Comparison of ENCODE assay signal across 25 mouse cellular contexts in genomic region chr10:120950121-120950520, GRCm38 (mm10). TPM values are rescaled to one million over a fixed set of nuclear protein-coding genes. Genes with fewer than 3 reads are reported as not detected.
A peak's percentile ranks its signal among the peaks of the same experiment; 100 is the strongest.
DNase-seq lines count a peak whose midpoint lies in the region; ATAC-seq and TF ChIP-seq lines count a peak whose summit lies in the region.
"Had no signal": no experiment of that assay in that cellular context is flagged by ENCODE, and none has a peak within 500 bp of the region (broad histone marks: within the 10 kb centered on the region; RNA-seq: fewer than 3 reads in every experiment).

No protein-coding gene starts in this region.

- no peak overlapping the region for H3K9ac ChIP-seq in forebrain, embryonic 11.5 days (ENCODE audit: low read length)
- no peak overlapping the region for H3K9ac ChIP-seq in kidney, embryonic 16.5 days (replicated peaks; ENCODE audit: low read length)
- H3K9ac ChIP-seq: embryonic facial prominence, embryonic 13.5 days; forebrain, postnatal 0 days; heart, embryonic 15.5 days; limb, embryonic 13.5 days; lung, embryonic 15.5 days; midbrain, embryonic 12.5 days; neural tube, embryonic 13.5 days had no signal

- H3K36me3 ChIP-seq in kidney, adult 2 months (ENCODE audit: control insufficient read depth, insufficient read depth, low read length): no peaks in the 10 kb centered on the region; the same call in 1 of the 2 replicates
- no peaks in the 10 kb centered on the region for H3K36me3 ChIP-seq in forebrain, embryonic 11.5 days (ENCODE audit: control insufficient read depth, insufficient read depth, low read length)
- H3K36me3 ChIP-seq in kidney, embryonic 16.5 days (ENCODE audit: insufficient read depth, low read length): no peaks in the 10 kb centered on the region
- H3K36me3 ChIP-seq: heart, embryonic 15.5 days had no signal

- no peaks in the 10 kb centered on the region for H3K27me3 ChIP-seq in cerebellum, adult 2 months (ENCODE audit: control insufficient read depth, insufficient read depth, low read length)
- no peaks in the 10 kb centered on the region for H3K27me3 ChIP-seq in kidney, adult 2 months (replicated peaks; ENCODE audit: control insufficient read depth, insufficient read depth, low read length)
- no peaks in the 10 kb centered on the region for H3K27me3 ChIP-seq in forebrain, embryonic 11.5 days (ENCODE audit: control insufficient read depth, insufficient read depth, low read length)
- no peaks in the 10 kb centered on the region for H3K27me3 ChIP-seq in kidney, embryonic 16.5 days (ENCODE audit: insufficient read depth, low read length)
- H3K27me3 ChIP-seq: embryonic facial prominence, embryonic 13.5 days; heart, embryonic 15.5 days; limb, embryonic 13.5 days; lung, embryonic 15.5 days; midbrain, embryonic 12.5 days; neural tube, embryonic 13.5 days had no signal

- 4% methylated on average over 3 of the region's 3 CpGs for WGBS in cerebellum, adult 2 months
- 54% methylated on average over 3 of the region's 3 CpGs for WGBS in kidney, adult 2 months
- 29% methylated on average over 3 of the region's 3 CpGs for WGBS in forebrain, embryonic 11.5 days
- 58% methylated on average over 3 of the region's 3 CpGs for WGBS in kidney, embryonic 16.5 days

- TF ChIP-seq CTCF in cerebellum, adult 2 months (IDR thresholded peaks at IDR 0.05; ENCODE audit: borderline replicate concordance, insufficient read depth, low read depth, low read length): no peak; the same call in 1 of the 2 replicates
- TF ChIP-seq CTCF in kidney, adult 2 months (conservative IDR thresholded peaks at IDR 0.05; ENCODE audit: insufficient read depth, insufficient read length, low read depth, low read length): no peak

- peaks cover 12% of the 10 kb centered on the region for H3K4me1 ChIP-seq in cerebellum, adult 2 months (ENCODE audit: control insufficient read depth, insufficient read depth, low read length)
- H3K4me1 ChIP-seq in kidney, adult 2 months (ENCODE audit: control insufficient read depth, insufficient read depth, low read length): no peaks in the 10 kb centered on the region
- H3K4me1 ChIP-seq in forebrain, embryonic 11.5 days (replicated peaks; ENCODE audit: control insufficient read depth, insufficient read depth, low read length): no peaks in the 10 kb centered on the region
- peaks cover 18% of the 10 kb centered on the region for H3K4me1 ChIP-seq in kidney, embryonic 16.5 days (ENCODE audit: insufficient read depth, low read length)

- peak overlapping the region; percentile 37 for H3K4me3 ChIP-seq in cerebellum, adult 2 months (replicated peaks; ENCODE audit: insufficient read depth, low read depth, low read length)
- no peak overlapping the region for H3K4me3 ChIP-seq in kidney, adult 2 months (ENCODE audit: insufficient read depth, low read depth, low read length)
- H3K4me3 ChIP-seq in forebrain, embryonic 11.5 days (ENCODE audit: low read depth, low read length): no peak overlapping the region
- no peak overlapping the region for H3K4me3 ChIP-seq in kidney, embryonic 16.5 days (ENCODE audit: low read length)
- H3K4me3 ChIP-seq: embryonic facial prominence, embryonic 13.5 days; forebrain, embryonic 10.5 days; heart, embryonic 15.5 days; left cerebral cortex, adult 2 months; limb, embryonic 13.5 days; lung, embryonic 15.5 days; midbrain, embryonic 12.5 days; neural tube, embryonic 13.5 days had no signal

- H3K4me2 ChIP-seq in forebrain, embryonic 11.5 days (ENCODE audit: low read depth, low read length, severe bottlenecking): no peak overlapping the region
- no peak overlapping the region for H3K4me2 ChIP-seq in kidney, embryonic 16.5 days (replicated peaks; ENCODE audit: low read depth, low read length)
- H3K4me2 ChIP-seq: embryonic facial prominence, embryonic 13.5 days; heart, embryonic 15.5 days; limb, embryonic 13.5 days; liver, embryonic 11.5 days; lung, embryonic 15.5 days; midbrain, embryonic 12.5 days; neural tube, embryonic 13.5 days had no signal

- DNase-seq in ES-CJ7 (ENCODE audit: low read depth, low spot score) (peak; percentile 44), ZHBTc4 (ENCODE audit: low read depth, low spot score) (peak; percentile 56)
- DNase-seq in cerebellum, adult 2 months: peak; percentile 66 to 81
- DNase-seq in cerebellum, postnatal 25 days: peak; percentile 65 to 77
- DNase-seq in kidney, adult 2 months: no peak
- DNase-seq in forebrain, embryonic 11.5 days (ENCODE audit: low spot score): no peak
- no peak for DNase-seq in gastrocnemius, postnatal 4 days (ENCODE audit: low spot score in 2 of 2)
- DNase-seq: adrenal gland, postnatal 14 days; forebrain, postnatal 0 days; kidney, adult 8-10 months; kidney, postnatal 25 days; lung, postnatal 36 days; thymus, adult 2 months had no signal

- TF ChIP-seq POLR2A in cerebellum, adult 2 months (IDR thresholded peaks at IDR 0.05; ENCODE audit: borderline replicate concordance, insufficient read depth, low read length): no peak
- no peak for TF ChIP-seq POLR2A in kidney, adult 2 months (IDR thresholded peaks at IDR 0.05; ENCODE audit: low read depth, low read length)

- H3K9me3 ChIP-seq in forebrain, embryonic 11.5 days (ENCODE audit: control insufficient read depth, low read length): no peaks in the 10 kb centered on the region
- no peaks in the 10 kb centered on the region for H3K9me3 ChIP-seq in kidney, embryonic 16.5 days (ENCODE audit: low read length)
- H3K9me3 ChIP-seq: embryonic facial prominence, embryonic 13.5 days; forebrain, embryonic 10.5 days; heart, embryonic 15.5 days; limb, embryonic 13.5 days; lung, embryonic 15.5 days; midbrain, embryonic 12.5 days; neural tube, embryonic 13.5 days had no signal

- peak overlapping the region; percentile 29; the same call in 1 of the 2 replicates for H3K27ac ChIP-seq in cerebellum, adult 2 months (ENCODE audit: insufficient read depth, low read length)
- no peak overlapping the region for H3K27ac ChIP-seq in kidney, adult 2 months (ENCODE audit: insufficient read depth, low read depth, low read length)
- H3K27ac ChIP-seq in forebrain, embryonic 11.5 days (ENCODE audit: low read depth, low read length): no peak overlapping the region
- H3K27ac ChIP-seq in kidney, embryonic 16.5 days (ENCODE audit: low read length): no peak overlapping the region
- H3K27ac ChIP-seq: embryonic facial prominence, embryonic 13.5 days; forebrain, embryonic 10.5 days; heart, embryonic 15.5 days; left cerebral cortex, adult 2 months; limb, embryonic 13.5 days; lung, embryonic 15.5 days; midbrain, embryonic 12.5 days; neural tube, embryonic 13.5 days had no signal

- no peak for ATAC-seq in forebrain, embryonic 11.5 days (replicated peaks; ENCODE audit: low FRiP score)
- ATAC-seq in kidney, embryonic 16.5 days (ENCODE audit: low FRiP score, low TSS enrichment): no peak
- ATAC-seq: CD4-positive, CD25-positive, alpha-beta regulatory T cell, adult 4 months; forebrain, postnatal 0 days; hindbrain, embryonic 16.5 days had no signal

RNA-seq across cellular contexts. Expression of gene Lemd3, which starts 29.0 kb away (rescaled TPM):
- polyA plus RNA-seq in cerebellum, adult 2 months (2012; rRNA removed): 20.4 and 21.3 TPM in 2 replicates
- polyA plus RNA-seq in kidney, adult 2 months (2012; rRNA removed): 3.6 and 4.1 TPM in 2 replicates
- 4.6 and 4.8 TPM in 2 replicates for polyA plus RNA-seq in forebrain, embryonic 11.5 days (2014; fragmentation: Nextera tagmentation; extraction: Ambion mirVana)
- 10 to 100 TPM; 11.3 to 12.6 TPM for total RNA-seq in gastrocnemius, postnatal 4 days (2021)
- polyA plus RNA-seq in kidney, embryonic 16.5 days (2015; fragmentation: Nextera tagmentation; extraction: Ambion mirVana): 2.4 TPM in 2 replicates

RNA-seq across cellular contexts. Expression of gene Msrb3, which starts 51.2 kb away (rescaled TPM):
- polyA plus RNA-seq in cerebellum, adult 2 months (2012; rRNA removed): 5.2 and 6.1 TPM in 2 replicates
- 7.8 and 9.4 TPM in 2 replicates for polyA plus RNA-seq in kidney, adult 2 months (2012; rRNA removed)
- 6.1 and 8.2 TPM in 2 replicates for polyA plus RNA-seq in forebrain, embryonic 11.5 days (2014; fragmentation: Nextera tagmentation; extraction: Ambion mirVana)
- total RNA-seq in gastrocnemius, postnatal 4 days (2021): 10 to 100 TPM; 65.6 to 74.8 TPM
- polyA plus RNA-seq in kidney, embryonic 16.5 days (2015; fragmentation: Nextera tagmentation; extraction: Ambion mirVana): 8.7 and 11.6 TPM in 2 replicates

Comparison
In these comparisons a context has a peak if more than half of its experiments do, and no peak if none do; other contexts are left out.
1. DNase-seq: peak in ES-CJ7 (single experiment), ZHBTc4 (single experiment), cerebellum, adult 2 months (2 of 2) and cerebellum, postnatal 25 days (2 of 2); none in kidney, adult 2 months (single experiment), forebrain, embryonic 11.5 days (single experiment) and gastrocnemius, postnatal 4 days (0 of 2).